Mouse (Mus musculus): Measurements from ENCODE around the gene Ung.

DNA sequence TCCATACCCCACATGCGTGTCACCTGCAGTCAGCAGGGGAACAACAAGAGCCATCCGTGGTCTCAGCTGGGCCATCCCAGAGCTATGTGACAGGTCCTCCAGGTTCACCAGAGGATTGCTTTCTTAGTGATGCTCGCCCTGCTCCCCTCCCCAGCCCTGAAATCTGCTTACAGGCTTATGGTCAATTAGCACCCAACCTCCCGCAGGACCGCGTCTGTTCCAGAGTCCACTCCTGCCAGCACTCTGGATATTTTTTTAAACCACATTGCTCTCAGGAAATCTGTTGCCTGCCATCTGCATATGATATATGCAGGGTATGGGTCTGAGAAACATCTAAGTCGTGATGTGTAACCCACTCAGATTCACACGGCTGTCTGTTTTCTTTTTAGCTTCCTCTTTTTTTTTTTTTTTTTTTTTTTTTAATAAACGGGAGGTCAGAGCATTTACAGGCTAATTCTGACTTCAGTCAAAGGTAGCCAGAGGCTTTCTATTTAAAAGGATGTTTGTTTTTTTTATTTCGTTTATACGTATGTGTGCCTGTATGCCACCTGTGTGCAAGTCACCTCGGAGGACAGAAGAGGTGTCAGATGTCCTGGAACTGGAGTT is 42.2 kb upstream of the Ung start:
- TF ChIP-seq CTCF (IDR thresholded peaks at IDR 0.05; ENCODE audit: low read depth, low read length) (no peak), POLR2A (IDR thresholded peaks at IDR 0.05; ENCODE audit: extremely low read depth, insufficient read depth, low read length) (no peak)

Measured in liver, adult 2 months (tissue).